Mouse (Mus musculus): ENCODE results near the gene Gm20388.

The Gm20388 gene

DNA sequence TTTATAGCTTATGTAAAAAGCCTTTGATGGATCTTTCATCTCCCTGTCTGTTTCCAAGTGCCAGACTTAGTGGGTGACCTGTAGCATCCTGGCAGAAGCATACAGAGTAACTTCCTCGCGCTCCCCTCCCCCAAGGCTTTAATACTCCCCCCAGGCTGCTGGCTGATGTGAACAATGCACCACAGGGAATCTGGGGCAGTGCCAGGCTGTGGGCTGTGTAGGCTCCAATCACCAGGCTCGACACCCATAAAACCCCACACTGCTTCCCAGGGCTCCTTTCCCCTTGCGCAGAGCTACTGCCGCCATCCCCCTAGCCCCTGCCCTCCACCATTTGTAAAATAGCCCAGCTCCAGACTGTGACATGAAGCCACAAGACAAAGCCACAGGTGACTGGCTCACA, 257.2 kb downstream of the Gm20388 start:
- DNase-seq (ENCODE audit: low spot score in 2 of 2): peak in 1 of 2 experiments; percentile 53

DNA sequence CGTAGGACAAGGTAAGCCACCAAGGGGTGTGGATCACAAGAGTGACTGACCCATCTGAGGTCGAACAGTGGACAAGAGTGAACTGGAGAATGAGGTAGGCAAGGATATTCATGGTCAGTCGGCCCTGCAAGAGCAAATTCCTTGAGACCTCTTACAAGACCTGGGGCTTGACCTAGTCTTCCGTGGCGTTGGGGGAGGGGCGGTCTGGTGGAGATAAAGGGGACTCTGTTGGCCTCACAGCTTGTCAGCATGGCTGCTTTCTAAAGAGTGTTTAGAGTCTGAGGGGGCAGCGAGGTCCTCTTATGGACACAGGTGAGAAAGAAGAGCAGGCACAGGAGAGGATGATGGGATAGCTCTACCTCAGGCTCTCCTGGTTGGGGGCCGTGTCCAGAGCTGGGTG, 258.5 kb downstream of the Gm20388 start:
- no peak for DNase-seq (ENCODE audit: low spot score in 2 of 2)

DNA sequence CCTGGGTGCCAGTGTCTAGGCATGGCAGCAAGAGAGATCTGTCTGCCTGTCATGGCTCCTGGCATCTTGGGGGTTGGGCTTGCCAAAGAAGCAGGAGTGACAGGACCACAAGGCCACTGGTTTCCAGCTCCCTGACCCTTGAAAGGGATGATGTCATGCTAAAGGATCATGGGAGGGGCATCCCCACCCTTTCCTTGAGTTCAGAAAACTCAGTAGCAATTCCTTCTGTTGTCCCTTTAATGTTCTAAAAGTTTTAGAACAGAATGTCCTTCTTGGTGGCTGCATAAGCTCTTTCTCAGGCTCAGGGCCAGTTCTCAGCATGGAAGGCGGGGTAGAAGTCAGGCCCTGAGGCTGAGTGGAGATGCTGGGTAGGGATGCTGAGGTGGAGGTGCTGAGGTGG, 262.6 kb downstream of the Gm20388 start:
- DNase-seq (ENCODE audit: low spot score in 2 of 2): no peak

DNA sequence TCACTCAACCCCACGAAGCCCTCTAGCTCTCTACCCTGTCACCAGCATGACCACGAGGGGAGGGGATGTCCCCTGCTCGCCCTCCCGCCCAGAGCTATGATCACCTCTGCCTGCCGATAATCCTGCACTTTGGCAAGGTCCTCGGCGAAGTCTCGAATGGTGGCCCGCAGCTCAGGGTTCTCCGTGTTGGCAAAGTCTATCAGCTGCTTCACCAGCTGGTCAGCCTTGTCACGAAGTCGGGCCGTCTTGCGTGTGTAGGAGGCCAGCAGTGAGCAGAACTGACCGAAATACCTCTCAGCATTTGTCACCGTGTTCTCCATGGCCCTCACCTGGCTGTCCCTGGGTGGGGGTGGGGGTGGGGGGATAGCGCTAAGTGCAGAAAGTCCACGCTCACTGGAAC, 264.0 kb downstream of the Gm20388 start:
- DNase-seq (ENCODE audit: low spot score in 2 of 2): no peak

DNA sequence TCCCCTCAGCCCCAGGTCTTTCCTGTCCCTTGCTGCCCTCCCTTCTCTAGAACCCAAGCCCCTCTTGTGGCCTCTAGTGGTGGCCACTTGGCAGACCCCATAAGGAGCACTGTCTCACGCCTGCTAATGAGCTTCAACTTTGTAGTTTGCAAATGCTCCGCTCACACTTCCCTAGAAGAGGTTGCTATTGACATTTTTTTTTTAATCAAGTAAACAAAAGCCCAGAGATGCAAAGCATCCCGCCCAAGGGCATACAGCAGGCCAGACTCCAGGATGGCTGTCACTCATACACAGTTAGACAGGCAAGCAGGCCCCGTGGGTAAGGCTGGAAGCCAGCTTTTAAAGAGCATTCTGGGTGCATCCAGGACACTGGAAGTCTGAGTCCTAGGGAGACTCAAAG, 266.0 kb downstream of the Gm20388 start:
- no peak for DNase-seq (ENCODE audit: low spot score in 2 of 2)

DNA sequence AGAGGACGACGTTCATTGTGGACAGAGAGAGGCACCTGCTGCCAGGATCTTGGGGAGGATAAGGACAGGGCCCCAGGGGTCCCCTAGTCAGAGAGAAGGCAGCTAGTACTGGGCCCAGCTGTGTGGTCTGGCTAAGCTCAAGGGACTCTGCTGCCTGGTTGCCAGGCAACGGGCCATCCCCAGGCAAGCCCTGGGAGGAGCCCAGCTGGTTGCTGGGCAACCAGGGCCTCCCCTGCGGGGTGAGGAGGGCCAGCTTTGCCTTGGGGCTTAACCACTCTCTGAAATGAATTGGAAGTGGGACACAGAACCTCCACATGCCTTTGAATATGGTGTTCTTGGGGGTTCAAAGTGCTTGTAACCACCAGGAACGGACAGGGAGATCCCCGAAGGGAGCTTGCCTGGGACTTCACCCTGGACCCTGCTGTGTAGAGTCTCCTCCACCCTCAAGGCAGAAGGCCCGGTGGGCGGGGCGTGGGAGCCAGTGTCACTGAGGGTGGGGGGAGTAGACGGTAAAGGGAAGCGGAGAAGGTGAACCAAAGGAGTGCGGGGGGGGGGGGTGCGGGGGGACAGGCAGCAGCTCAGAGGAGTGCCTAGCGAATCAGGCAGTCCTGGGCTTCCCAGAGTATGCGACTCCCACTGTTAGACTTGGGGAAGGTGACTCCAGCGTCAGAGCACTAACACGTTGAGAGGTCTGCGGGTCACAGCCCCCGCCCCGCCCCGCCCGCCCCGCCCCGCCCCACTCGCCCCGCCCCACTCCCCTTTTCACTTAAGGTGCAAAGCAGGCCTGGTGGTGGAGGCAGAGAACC, 266.9 kb downstream of the Gm20388 start, which contains the start of gene Fam92b:
Gene Fam92b, minus strand, starts transcription at position 149 of the 806 bp plus-strand sequence.
- peak; percentile 53 to 56 for DNase-seq (ENCODE audit: low spot score in 2 of 2)

DNA sequence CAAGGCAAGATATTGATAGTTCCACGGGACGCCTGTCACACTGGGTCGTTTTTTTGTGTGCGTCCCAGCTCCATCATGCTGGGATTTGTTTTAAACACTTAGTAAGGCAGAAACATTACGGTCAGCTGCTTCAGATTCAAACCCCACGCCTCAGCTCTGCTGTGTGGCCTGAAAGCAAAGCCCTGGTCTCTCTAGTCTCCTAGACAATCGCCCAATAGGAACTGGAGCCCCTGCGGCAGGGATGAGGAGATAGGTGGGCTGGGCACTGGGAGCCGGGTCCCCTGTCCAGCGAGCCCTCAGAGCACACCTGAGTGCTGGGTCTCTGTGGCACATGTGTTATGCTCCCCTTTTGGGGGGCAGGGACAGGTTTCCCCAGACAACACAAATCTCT, 267.5 kb downstream of the Gm20388 start:
- no peak for DNase-seq (ENCODE audit: low spot score in 2 of 2)

DNA sequence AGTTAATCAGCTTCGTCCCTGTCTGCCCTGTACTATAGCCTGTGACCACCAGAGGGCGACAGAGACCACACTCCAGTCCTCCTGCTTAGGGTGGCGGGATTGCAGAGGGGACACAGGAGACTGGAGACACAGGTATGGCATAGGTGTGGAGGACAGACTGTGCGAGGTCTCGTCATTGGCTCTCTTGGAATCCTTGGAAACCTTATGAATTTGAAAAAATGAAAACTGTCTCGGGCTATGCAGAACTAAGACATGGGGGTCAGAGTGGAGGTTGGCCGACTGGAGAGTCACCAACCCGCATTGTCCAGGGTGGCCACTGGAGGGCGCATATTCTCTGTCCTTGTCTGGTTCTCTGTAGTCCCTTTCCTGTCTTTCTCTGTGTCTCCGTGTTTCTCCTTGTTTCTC, 268.4 kb downstream of the Gm20388 start:
- DNase-seq (ENCODE audit: low spot score in 2 of 2): peak; percentile 65 to 79

DNA sequence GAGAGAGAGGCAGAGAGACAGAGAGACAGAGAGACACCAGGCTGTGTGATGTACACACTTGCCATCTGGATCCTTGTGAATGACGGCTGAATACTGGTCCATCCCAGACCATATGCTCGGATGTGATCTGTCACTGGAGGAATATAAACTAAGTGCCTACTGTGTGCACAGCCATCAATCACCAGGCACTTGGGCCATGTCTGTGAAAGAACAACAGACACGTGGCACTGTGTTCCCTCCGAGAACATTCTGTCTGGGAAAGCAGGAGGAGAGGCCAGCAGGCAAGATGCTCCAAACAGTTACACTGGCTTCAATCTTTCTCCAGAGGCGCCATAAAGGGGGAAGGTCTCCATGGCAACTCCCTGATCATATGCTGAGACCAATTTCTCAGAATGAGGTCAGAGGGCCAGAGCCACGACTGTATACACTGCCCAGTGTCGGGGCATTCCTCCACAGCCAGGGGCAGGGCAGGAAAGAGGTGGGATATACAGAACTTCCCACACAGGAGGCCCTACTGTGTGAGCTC, 269.9 kb downstream of the Gm20388 start:
- DNase-seq (ENCODE audit: low spot score in 2 of 2): no peak

DNA sequence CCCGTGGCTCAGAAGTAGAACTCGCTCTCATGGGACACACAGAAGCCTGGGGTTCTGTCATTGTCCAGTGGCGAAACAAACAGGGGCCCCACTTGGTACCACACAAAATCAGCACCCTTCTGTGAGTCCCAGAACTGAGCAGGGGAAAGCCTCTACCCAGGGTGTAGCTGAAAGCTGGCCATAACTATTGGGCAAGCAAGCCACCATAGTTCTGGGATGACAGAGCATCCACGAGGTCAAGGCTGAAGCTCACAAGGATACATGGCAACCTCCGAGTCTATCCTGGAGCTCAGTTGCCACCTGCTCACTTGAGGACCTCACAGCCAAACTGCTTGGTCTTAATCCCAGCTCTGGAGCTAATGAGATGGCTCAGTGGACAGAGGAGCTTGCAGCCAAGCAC, 270.6 kb downstream of the Gm20388 start:
- DNase-seq (ENCODE audit: low spot score in 2 of 2): no peak

DNA sequence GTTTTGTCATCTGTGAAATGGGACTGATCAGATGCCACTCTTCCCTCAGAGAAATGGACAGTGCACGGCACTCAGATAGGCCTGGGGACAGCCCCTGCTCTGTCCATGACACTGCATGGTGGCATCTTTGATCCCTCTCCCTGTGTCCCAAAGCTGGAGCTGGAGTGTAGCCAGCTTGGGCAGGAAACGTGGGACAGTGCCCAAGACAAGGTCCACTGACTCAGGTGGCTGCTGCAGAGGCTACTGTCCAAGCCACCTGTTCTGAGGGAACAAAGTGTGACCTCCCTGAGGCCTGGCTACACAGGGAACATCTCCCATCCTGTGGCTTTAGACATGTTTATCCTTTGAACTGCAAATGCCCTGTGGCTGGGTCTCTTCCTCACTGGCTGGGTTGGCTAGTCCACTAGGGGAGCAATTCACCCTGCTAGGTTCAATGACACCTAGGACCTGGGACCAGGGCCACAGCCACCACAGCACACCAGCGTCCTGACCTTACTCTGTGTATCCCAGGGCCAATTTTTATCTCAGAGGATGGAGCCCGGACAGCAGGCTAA, 271.3 kb downstream of the Gm20388 start:
- DNase-seq (ENCODE audit: low spot score in 2 of 2): no peak

DNA sequence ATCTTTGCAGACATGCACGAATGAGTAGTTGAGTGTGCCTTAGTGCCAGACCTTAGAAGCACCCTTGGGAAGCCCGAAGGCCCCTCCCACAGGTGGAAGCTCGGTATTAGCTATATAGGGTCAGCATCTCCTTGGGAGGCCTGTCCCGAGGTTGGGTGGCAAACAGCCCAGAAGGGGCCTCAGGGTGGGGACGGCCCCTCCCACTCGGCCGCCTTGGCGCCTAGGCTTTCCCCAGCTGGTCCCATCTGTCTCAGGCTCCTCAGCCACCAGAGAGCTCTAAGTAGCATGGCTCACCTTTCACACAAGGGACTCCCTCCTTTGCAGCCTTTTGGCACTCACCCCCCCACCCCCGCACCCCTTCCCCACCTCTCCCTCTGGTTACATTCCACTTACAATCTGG, 273.7 kb downstream of the Gm20388 start:
- no peak for DNase-seq (ENCODE audit: low spot score in 2 of 2)

DNA sequence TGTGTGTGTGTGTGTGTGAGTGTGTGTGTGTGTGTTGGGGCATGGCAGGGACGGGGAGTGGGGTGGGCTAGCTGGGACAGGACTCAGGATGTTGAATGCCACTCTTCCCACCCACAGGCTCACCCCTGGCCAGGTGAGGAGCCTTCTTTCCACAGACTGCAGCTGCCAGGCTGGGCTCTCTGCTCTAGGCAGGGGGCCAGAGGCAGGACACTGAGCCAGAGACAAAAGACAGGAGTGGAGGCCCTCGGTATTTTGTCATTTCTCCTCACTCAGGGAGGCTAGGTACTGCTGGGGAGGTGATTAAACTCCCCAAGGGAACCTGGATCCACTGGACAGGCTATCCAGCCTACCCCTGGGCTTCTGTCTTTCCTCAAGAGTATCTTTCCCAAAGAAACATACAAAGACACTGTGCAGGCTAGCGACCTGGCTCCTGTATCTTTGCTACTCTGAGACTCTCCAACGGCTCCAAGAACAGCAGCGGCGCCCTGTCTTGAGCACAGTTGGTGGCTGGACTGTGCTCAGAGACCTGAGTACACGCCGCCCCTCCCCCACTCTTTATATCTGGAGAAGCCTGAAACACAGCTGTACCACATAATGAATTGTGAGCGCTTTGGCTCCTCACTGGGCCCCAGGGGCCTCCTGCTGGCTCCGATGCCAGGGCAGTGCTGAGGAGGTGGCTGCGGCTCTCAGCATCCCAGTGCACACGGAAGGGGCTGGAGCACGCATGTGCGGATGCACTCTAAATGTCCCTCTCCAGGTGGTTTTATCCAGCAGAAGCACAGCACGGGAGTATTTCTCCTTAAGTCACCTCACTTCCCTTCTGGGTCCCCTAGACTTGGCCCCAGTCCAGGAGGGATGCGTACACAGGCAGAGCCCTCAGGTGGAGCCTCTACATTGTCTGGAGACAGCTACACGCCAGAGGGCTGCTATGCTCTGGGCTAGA, 274.5 kb downstream of the Gm20388 start:
- no peak for DNase-seq (ENCODE audit: low spot score in 2 of 2)

DNA sequence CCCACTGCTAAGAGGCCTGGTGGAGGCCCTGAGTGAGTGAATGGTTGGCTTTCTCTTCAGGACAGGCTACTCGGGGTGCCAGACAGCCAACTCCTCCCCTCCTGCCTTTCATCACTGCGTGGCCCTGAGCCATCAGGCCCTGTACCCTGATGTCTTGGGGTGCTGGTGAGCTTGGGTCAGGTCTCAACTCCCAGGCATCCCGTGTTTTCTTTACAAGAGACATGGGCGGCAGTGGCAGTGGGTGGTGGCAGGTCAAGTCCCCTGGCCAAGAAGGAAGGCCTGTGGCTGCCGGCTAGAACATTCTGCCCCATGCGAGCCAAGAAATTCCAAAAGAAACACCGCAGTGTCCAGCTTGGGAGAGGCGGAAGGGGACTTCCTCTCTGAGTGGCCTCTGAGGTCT, 275.8 kb downstream of the Gm20388 start:
- DNase-seq (ENCODE audit: low spot score in 2 of 2): no peak

DNA sequence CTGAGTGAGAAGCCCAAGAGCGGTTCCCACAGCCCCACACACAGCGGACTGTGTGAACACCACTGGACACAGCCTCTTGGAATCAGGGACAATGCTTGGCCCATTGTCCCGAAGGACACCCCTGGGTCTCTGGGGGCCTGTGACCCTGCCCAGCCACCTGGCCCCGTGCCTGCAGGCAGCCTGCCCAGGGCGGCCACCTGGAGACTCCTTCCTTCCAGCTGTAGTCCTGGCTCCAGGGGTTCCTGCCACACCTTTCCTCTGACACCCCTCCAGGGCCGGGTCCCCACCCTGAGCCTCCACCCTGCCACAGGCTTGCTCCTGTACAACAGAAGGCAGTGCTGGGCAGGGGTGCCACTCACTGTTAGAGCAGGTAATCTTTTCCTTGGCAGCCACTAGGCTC, 277.9 kb downstream of the Gm20388 start:
- no peak for DNase-seq (ENCODE audit: low spot score in 2 of 2)

DNA sequence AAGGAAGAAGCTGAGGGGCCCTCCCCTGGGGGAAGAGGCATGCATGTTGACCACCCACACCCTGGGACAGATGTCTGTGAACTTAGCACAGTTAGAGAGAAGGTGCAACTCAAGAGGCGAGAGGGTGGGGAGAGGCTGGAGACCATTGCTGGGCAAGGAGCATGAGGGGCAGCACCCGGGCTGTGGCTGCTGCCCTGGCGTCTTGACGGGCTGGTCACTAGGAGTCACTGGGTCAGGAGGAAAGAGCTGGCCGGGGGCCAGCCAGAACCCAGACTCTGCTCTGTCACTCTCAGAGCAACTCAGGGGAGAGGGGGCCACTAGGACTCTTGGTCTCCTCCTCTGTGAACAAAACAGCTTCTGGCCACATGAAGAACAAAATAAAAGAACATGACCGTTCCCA, 278.8 kb downstream of the Gm20388 start:
- DNase-seq (ENCODE audit: low spot score in 2 of 2): no peak

DNA sequence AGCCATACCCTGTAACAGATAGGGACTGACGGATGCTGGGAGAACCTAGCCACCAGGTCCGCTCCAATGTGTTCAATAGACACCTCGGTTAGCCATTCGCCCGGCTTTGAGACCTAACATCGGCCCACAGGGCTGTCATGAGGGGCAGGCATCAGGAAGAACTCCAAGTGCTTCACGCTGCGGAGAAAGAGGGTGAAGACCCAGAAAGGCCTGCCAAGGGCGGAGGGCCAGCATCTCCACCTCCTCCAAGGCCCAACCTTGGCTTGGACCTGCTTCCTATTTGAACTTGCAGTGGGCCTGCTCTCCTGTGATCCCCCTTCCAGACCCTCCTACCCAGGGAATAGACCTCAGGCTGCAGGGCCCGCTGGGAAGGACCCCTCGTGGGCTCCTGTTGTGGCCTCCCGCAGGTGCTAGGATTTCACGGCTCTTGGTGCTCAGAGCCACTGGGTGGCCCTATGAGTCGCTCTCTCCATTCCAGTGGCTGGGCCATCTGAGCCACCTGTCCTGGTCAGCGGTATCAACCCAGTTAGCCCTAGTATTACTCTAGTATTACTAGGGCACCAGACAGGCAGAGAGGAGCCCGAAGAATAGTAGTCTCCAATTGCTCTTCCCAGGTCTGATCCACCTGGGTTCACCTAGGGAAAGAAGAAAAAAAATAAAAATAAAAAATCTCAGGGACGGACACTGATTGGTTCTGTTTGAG, 279.6 kb downstream of the Gm20388 start:
- DNase-seq (ENCODE audit: low spot score in 2 of 2): no peak

DNA sequence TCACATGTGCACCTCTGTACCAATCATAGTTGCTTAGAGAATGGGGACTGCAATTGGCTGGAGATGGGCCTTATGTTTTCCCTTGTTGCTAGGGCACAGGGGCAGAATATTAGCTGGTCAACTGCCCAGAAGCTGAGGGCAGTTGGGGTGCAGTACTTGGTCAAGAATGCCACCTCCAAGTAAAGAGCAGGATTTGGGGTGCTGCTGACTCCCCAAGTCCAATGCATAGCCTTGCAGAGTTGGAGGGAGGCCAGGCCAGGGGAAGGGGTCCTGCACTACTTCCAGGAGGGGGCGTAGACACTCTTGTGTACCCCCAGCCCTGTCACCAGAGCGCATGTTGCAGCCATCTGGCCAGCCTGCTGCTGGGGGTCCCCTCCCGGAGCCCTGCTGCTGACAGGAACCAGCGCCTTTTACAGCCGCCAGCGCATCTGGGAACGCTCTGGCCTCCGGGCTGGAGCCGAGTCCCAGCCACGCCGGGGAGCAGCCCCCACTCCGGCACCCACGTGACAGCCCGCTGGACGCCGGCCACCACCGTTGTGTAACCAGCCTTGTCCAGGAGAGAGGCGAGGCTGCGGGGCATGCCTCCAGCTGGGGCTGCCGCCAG, 280.3 kb downstream of the Gm20388 start:
- peak; percentile 81 to 83 for DNase-seq (ENCODE audit: low spot score in 2 of 2)

DNA sequence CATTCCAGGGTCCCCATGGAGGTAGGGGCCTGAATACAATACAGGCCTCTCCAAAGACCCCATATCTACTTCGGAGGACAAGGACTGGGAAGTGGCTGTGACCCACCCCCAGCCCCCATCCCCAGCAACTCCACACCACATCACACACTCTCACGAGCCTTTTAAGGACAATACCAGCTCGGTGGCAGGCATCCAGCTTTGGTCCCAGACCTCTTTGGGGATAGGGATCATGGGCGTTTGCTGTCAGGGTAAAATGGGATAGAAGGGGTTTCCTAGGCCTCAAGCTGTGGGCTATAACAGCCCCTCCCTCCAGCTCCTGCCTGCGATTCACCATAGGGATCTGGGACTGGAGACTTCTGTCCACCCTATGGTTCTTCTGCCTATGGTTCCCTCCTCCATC, 281.0 kb downstream of the Gm20388 start:
- no peak for DNase-seq (ENCODE audit: low spot score in 2 of 2)

DNA sequence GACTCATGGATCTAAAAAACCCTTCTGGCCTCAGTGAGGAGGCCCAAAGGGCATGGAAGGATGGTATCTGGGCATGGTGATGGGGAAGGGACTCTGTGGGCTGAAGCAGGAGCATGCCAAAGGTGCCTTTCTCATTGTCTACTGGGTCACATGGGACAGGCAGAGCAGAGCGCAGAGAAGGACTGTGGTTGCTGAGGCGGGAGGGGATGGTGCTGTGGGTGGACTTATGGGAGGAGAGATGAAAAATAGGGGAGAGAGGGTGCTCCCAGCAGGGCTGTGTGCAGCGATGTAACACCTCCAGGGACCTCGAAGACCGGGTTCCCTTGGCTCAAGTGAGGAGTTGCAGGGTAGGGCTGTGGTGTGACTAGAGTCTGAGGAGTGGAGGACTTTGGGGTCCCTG, 281.5 kb downstream of the Gm20388 start:
- no peak for DNase-seq (ENCODE audit: low spot score in 2 of 2)

DNA sequence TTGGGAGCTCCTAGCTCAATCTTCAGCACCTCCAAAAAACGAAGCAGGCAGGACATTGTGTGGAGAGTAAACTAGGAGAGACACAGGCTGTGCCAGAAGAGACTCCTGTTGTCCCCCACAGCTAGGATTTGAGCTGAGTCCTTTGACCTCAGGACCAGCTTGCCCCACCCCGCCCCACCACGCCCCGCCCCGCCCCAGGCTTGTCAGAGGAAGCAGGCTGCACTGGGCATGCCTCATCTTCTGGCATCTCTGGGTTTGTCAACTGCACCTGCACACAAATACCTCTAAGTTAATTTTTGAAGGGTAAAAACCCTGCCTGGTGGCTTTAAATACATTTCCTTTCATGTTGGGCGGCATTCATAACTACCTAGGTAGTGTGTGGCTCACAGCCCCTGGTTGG, 290.7 kb downstream of the Gm20388 start:
- DNase-seq (ENCODE audit: low spot score in 2 of 2): no peak

All from right cerebral cortex, postnatal 36 days (tissue).